Mouse (Mus musculus) embryonic facial prominence, embryonic 11.5 days (tissue): Measurements from ENCODE around the gene Ccdc71. TPM values are rescaled to one million over a fixed set of nuclear protein-coding genes. Genes with fewer than 3 reads are reported as not detected.

Experiments
- ATAC-seq: fragments of 200-750 bp; cut with Nextera tagmentation; replicated peaks from 2 replicates; pipeline ENCODE4 v1.8.0; 2017; ENCODE audit warnings: low read depth; ENCODE audit not compliant: insufficient number of reproducible peaks, low FRiP score, low TSS enrichment
- DNase-seq: peaks from one replicate; pipeline ENCODE4 v3.0.0-alpha.2; 2015; ENCODE audit warnings: low spot score
- H3K27ac ChIP-seq: fragments of 300-500 bp; sonication (generic); replicated peaks from 2 replicates; pipeline ENCODE4 v1.5.1; 2014; ENCODE audit warnings: mild to moderate bottlenecking, low read depth, low read length, control low read depth
- H3K27me3 ChIP-seq: fragments of 300-500 bp; sonication (generic); 2 replicates; pipeline ENCODE4 v1.6.1; 2014; ENCODE audit warnings: mild to moderate bottlenecking, low read length, moderate library complexity, mixed read lengths; ENCODE audit not compliant: control insufficient read depth, insufficient read depth
- H3K36me3 ChIP-seq: fragments of 300-500 bp; sonication (generic); replicated peaks from 2 replicates; pipeline ENCODE4 v1.6.1; 2014; ENCODE audit warnings: low read depth, mild to moderate bottlenecking, low read length, moderate library complexity, mixed read lengths; ENCODE audit not compliant: control insufficient read depth, insufficient read depth
- H3K4me1 ChIP-seq: fragments of 300-500 bp; sonication (generic); 2 replicates; pipeline ENCODE4 v1.6.1; 2014; ENCODE audit warnings: low read length, mixed read lengths; ENCODE audit not compliant: control insufficient read depth, insufficient read depth
- H3K4me2 ChIP-seq: fragments of 300-500 bp; sonication (generic); 2 replicates; pipeline ENCODE4 v1.6.1; 2014; ENCODE audit warnings: low read depth, mild to moderate bottlenecking, control low read depth, low read length, moderate library complexity
- H3K4me3 ChIP-seq: fragments of 300-500 bp; sonication (generic); 2 replicates; pipeline ENCODE4 v1.5.1; 2014; ENCODE audit warnings: low read depth, low read length, control low read depth
- H3K9ac ChIP-seq: fragments of 300-500 bp; sonication (generic); replicated peaks from 2 replicates; pipeline ENCODE4 v1.6.1; 2014; ENCODE audit warnings: mild to moderate bottlenecking, control low read depth, low read length
- H3K9me3 ChIP-seq: fragments of 300-500 bp; sonication (generic); replicated peaks from 2 replicates; pipeline ENCODE4 v1.6.1; 2016; ENCODE audit warnings: mild to moderate bottlenecking, low read length, inconsistent platforms, mixed read lengths; ENCODE audit not compliant: control insufficient read depth
- WGBS: fragments of 180-500 bp; shearing (Covaris S2); extraction: QIAGEN DNeasy Blood & Tissue Kit; methylation state at CpG from one replicate; pipeline ENCODE4 v1.1.7; 2014; 5-methylcytosine and 5-hydroxymethylcytosine counted together
- polyA plus RNA-seq: library from polyadenylated mRNA; unstranded; fragments of >200 nt; fragmentation: Nextera tagmentation; extraction: Ambion mirVana; gene quantifications from 2 replicates; pipeline ENCODE4 v1.2.1, GENCODE M21; 2014

Gene Ccdc71
- polyA plus RNA-seq, 1 experiment from 2014 or later = 49.1 TPM

DNA sequence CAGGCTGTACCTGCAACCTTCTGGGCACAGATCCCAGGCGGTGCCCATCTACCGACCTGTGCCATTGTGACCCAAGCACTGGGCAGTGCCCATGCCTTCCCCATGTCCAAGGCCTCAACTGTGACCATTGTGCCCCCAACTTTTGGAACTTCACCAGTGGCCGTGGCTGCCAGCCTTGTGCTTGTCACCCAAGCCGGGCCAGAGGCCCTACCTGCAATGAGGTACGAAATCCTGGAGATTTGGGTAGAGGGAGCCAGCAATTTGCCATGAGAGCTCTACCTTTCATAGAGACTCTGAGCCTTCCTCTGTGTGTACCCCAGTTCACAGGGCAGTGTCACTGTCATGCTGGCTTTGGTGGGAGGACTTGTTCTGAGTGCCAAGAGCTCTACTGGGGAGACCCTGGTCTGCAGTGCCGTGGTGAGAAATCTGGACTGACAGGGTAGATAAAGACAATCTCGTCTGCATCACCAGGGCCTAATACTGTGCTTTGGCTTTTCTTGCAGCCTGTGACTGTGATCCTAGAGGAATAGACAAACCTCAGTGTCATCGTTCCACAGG lies 26.7 kb downstream of the Ccdc71 start:
- H3K36me3 ChIP-seq = peaks cover 6% of the 10 kb centered on the region
- no peak overlapping the region for H3K27ac ChIP-seq
- 93% methylated on average over 8 of the region's 8 CpGs for WGBS
- no peak for DNase-seq
- no peak overlapping the region for H3K4me2 ChIP-seq
- no peak for ATAC-seq
- H3K27me3 ChIP-seq = no peaks in the 10 kb centered on the region
- peaks cover 3% of the 10 kb centered on the region for H3K4me1 ChIP-seq
- no peak overlapping the region for H3K4me3 ChIP-seq
- no peak overlapping the region for H3K9ac ChIP-seq
- no peaks in the 10 kb centered on the region for H3K9me3 ChIP-seq

DNA sequence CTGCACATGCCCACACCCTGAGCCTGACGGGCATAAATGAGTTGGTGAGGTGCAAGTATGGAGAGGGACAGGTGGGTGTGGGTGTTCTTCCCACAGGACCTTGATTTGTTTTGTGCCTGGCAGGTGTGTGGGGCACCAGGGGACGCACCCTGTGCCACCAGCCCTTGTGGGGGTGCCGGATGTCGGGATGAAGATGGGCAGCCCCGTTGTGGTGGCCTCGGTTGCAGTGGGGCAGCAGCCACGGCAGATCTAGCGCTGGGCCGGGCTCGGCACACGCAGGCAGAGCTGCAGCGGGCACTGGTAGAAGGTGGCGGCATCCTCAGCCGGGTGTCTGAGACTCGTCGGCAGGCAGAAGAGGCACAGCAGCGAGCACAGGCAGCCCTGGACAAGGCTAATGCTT lies 28.1 kb downstream of the Ccdc71 start:
- H3K36me3 ChIP-seq = peaks cover 12% of the 10 kb centered on the region
- 95% methylated on average over 17 of the region's 17 CpGs for WGBS

DNA sequence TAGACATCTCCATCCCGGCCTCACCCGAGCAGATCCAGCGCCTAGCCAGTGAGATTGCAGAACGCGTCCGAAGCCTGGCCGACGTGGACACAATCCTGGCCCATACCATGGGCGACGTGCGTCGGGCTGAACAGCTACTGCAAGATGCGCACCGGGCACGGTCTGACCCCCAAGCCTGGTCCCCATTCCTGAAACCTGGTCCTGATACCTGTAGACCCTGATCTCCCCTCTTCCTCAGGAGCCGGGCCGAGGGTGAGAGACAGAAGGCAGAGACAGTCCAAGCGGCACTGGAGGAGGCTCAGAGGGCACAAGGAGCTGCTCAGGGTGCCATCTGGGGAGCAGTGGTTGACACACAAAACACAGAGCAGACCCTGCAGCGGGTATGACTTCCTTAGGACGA lies 28.9 kb downstream of the Ccdc71 start:
- DNase-seq (no peak), ATAC-seq (no peak)
- Histone ChIP-seq H3K36me3 (peaks cover 12% of the 10 kb centered on the region), H3K27ac (no peak overlapping the region), H3K9me3 (no peaks in the 10 kb centered on the region), H3K9ac (no peak overlapping the region), H3K4me2 (no peak overlapping the region), H3K4me1 (peaks cover 4% of the 10 kb centered on the region), H3K27me3 (no peaks in the 10 kb centered on the region), H3K4me3 (no peak overlapping the region)
- 96% methylated on average over 20 of the region's 20 CpGs for WGBS

More for the DNA sequence above, 28.1 kb downstream of the Ccdc71 start:
- ATAC-seq (no peak), DNase-seq (no peak)
- no peaks in the 10 kb centered on the region for H3K27me3 ChIP-seq
- H3K4me3 ChIP-seq = no peak overlapping the region
- H3K27ac ChIP-seq = no peak overlapping the region
- H3K9ac ChIP-seq = no peak overlapping the region
- no peaks in the 10 kb centered on the region for H3K9me3 ChIP-seq
- H3K4me2 ChIP-seq = no peak overlapping the region
- peaks cover 4% of the 10 kb centered on the region for H3K4me1 ChIP-seq

DNA sequence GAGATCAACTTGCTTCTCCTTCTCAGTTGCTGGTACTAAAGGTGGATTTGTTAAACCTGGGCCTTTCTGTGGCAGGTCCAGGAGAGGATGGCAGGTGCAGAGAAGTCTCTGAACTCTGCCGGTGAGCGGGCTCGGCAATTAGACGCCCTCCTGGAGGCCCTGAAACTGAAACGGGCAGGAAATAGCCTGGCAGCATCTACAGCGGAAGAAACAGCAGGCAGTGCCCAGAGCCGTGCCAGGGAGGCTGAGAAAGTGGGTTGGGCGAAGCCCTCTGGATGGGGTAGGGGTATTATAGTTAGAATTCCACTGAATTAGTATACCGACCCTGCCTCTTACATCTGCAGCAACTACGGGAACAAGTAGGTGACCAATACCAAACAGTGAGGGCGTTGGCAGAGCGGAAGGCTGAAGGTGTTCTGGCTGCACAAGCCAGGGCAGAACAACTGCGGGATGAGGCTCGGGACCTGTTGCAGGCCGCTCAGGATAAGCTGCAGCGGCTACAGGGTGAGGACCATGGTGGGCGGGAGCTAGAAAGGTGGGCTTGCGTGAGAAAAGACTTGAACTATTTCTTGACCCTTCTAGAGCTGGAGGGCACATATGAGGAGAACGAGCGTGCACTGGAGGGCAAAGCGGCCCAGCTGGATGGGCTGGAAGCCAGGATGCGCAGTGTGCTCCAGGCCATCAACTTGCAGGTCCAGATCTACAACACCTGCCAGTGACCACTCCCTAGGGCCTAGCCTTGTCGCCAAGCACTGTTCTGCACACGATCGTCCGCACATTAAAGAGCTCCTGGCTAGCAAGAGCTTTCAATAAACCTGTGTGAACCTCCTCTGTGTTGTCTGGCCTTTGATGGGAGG lies 29.6 kb downstream of the Ccdc71 start:
- Histone ChIP-seq H3K36me3 (peaks cover 17% of the 10 kb centered on the region), H3K4me1 (peaks cover 4% of the 10 kb centered on the region), H3K9me3 (no peaks in the 10 kb centered on the region), H3K27me3 (no peaks in the 10 kb centered on the region), H3K4me3 (peak overlapping the region; percentile 91), H3K27ac (peak overlapping the region; percentile 95), H3K9ac (peak overlapping the region; percentile 76), H3K4me2 (peak overlapping the region; percentile 48)
- ATAC-seq = peak; percentile 5; the same call in 1 of the 2 replicates
- no peak for DNase-seq
- WGBS = 64% methylated on average over 26 of the region's 26 CpGs

DNA sequence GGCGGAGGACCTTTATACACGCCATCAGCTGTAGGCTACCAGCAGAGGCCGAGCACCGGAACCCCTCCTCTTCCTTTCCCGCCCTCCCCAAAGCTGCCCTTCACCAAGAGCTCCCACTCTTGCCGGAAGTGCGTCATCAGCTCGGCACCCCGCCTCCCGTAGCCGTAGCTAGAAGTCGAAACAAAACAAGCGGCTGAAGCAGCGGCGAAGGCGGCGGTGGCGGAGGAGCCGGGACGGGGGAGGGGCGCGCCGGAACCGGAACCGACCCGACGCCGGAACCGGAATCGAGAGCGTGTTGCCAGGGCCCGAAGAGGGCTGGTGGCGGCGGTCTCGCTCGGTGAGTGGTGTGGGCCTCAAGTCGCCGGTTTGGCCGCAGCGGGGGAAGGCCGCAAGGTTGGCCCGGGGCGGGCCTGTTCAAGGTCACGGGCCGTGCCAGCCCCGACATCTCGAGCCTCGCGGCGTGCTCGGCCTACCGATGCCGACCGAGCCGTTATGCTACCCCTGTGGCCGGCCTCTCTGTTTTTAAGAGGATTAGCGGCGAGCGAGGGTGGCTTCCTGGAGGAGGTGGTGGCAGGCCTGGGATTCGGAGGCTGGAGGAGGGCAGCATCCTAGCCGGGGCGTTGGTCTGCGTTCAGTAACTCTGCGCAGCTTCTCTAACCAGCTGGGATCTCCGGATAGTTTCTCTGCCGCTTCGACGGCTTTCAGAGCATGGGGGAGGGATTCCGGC lies 30.4 kb downstream of the Ccdc71 start, which contains the start of gene Usp19:
Gene Usp19, plus strand, starts transcription at position 44 of the 727 bp plus-strand sequence.
- H3K9ac ChIP-seq = peak within 1 kb of the TSS; percentile 76
- peak within 1 kb of the TSS; percentile 95 for H3K27ac ChIP-seq
- peak within 1 kb of the TSS; percentile 87 for H3K4me2 ChIP-seq
- no peaks in the 10 kb centered on the region for H3K27me3 ChIP-seq
- no peaks in the 10 kb centered on the region for H3K9me3 ChIP-seq
- H3K4me1 ChIP-seq = peaks cover 4% of the 10 kb centered on the region
- H3K4me3 ChIP-seq = peak within 1 kb of the TSS; percentile 91
- H3K36me3 ChIP-seq = peaks cover 19% of the 10 kb centered on the region
- peak; percentile 98 for DNase-seq
- WGBS = under 1% methylated on average over 68 of the region's 69 CpGs
- peak; percentile 88 for ATAC-seq

DNA sequence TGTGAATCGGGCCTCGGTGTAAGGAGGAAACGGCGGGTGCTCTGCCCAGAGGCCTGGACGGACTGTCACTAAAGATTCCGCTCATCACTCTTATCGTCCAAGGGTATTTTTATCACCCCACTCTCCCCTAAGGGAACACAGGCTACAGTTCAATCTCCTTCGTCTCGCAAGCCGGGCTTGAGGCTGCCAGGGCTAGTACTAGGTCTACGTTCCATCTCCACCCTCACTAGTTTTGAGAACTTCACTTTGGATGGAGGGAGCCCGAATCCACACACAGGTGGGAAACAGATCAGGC lies 30.9 kb downstream of the Ccdc71 start:
- peaks cover 4% of the 10 kb centered on the region for H3K4me1 ChIP-seq
- no peaks in the 10 kb centered on the region for H3K9me3 ChIP-seq
- no peak for DNase-seq
- peak overlapping the region; percentile 95 for H3K27ac ChIP-seq
- WGBS = 14% methylated on average over 12 of the region's 12 CpGs
- ATAC-seq = no peak
- H3K4me2 ChIP-seq = peak overlapping the region; percentile 87
- peak overlapping the region; percentile 76 for H3K9ac ChIP-seq
- H3K27me3 ChIP-seq = no peaks in the 10 kb centered on the region
- peaks cover 24% of the 10 kb centered on the region for H3K36me3 ChIP-seq
- peak overlapping the region; percentile 91 for H3K4me3 ChIP-seq

DNA sequence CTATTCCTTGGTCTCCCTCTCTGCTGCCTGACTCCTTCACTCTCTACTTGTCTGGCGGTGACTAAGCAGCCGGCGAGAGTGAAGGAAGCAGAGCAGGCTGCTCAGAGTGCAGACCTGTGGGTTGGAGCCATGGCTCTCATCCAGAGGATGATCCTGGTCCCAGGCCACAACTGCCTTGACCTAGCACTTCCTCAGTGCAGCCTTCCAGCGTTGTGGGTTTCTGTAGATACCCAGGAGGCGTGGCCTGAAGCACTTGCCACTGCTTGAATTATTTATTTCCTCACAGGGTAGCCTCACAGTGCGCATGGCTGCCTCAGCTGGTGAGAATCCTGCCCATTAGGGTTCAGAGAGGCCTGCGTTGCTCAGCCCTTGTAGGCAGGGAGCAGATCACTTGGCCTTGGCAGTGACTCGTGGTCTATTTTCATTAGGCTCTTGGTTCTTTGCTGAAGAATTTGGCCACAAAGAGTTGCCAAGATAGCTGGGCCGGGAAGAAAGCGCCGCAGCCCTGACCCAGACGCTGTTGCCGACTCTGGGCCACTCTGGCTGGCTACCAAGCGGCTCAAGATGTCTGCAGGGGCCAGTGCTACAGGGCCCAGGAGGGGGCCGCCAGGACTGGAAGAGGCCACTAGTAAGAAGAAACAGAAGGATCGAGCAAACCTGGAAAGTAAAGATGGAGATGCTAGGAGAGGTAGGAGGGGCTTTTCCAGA lies 31.9 kb downstream of the Ccdc71 start:
- H3K9ac ChIP-seq = peak overlapping the region; percentile 76; the same call in 1 of the 2 replicates
- peaks cover 4% of the 10 kb centered on the region for H3K4me1 ChIP-seq
- no peaks in the 10 kb centered on the region for H3K27me3 ChIP-seq
- DNase-seq = no peak
- peaks cover 30% of the 10 kb centered on the region for H3K36me3 ChIP-seq
- no peak for ATAC-seq
- peak overlapping the region; percentile 91 for H3K4me3 ChIP-seq
- no peak overlapping the region for H3K27ac ChIP-seq
- H3K9me3 ChIP-seq = no peaks in the 10 kb centered on the region
- peak overlapping the region; percentile 87 for H3K4me2 ChIP-seq
- 86% methylated on average over 16 of the region's 16 CpGs for WGBS
